Mouse (Mus musculus) MEL (cell line): Measurements from ENCODE around the gene Slc32a1. TPM values are rescaled to one million over a fixed set of nuclear protein-coding genes. Genes with fewer than 3 reads are reported as not detected.

Experiments
- DNase-seq: peaks from one replicate; pipeline ENCODE4 v3.0.0; 2011; ENCODE audit warnings: low read depth, low spot score
- H3K27ac ChIP-seq: 2 replicates; pipeline ENCODE4 v1.5.1; 2012; ENCODE audit warnings: low read depth, mild to moderate bottlenecking, control low read depth, low read length, moderate library complexity; ENCODE audit not compliant: control insufficient read depth
- H3K27me3 ChIP-seq, 2 experiments: fragments of 150-350 bp in 1 of 2; sonication (generic) in 1 of 2; 2 replicates each; pipeline ENCODE4 v1.6.1; 2012; ENCODE audit warnings: low read length in 2 of 2, mild to moderate bottlenecking in 2 of 2, improper control_type of control experiment in 1 of 2, moderate library complexity in 1 of 2; ENCODE audit not compliant: insufficient read depth in 2 of 2, control insufficient read depth in 1 of 2
- H3K36me3 ChIP-seq, 2 experiments: 2 replicates each; pipeline ENCODE4 v1.6.1; 2012 to 2014; ENCODE audit warnings: low read length in 2 of 2, improper control_type of control experiment in 1 of 2, inconsistent platforms in 1 of 2, mild to moderate bottlenecking in 1 of 2; ENCODE audit not compliant: insufficient read depth in 2 of 2, control insufficient read depth in 1 of 2
- H3K4me1 ChIP-seq, 2 experiments: fragments of 150-350 bp in 1 of 2; sonication (generic) in 1 of 2; 2 replicates each; pipeline ENCODE4 v1.6.1; 2012; ENCODE audit warnings: low read length in 2 of 2, improper control_type of control experiment in 1 of 2, mild to moderate bottlenecking in 1 of 2; ENCODE audit not compliant: insufficient read depth in 2 of 2, control insufficient read depth in 1 of 2
- H3K4me3 ChIP-seq, 2 experiments: fragments of 150-350 bp in 1 of 2; sonication (generic) in 1 of 2; 2 replicates each; pipeline ENCODE4 v1.5.1; 2012; ENCODE audit warnings: low read depth in 2 of 2, low read length in 2 of 2, mild to moderate bottlenecking in 2 of 2, moderate library complexity in 2 of 2, control low read depth in 1 of 2, improper control_type of control experiment in 1 of 2; ENCODE audit not compliant: control insufficient read depth in 1 of 2, insufficient read depth in 1 of 2
- H3K79me2 ChIP-seq: 2 replicates; pipeline ENCODE4 v1.6.1; 2012; ENCODE audit warnings: mild to moderate bottlenecking, low read length, moderate library complexity; ENCODE audit not compliant: control insufficient read depth, poor library complexity, insufficient read depth
- H3K9ac ChIP-seq: 2 replicates; pipeline ENCODE4 v1.6.1; 2012; ENCODE audit warnings: low read depth, mild to moderate bottlenecking, control low read depth, low read length, moderate library complexity; ENCODE audit not compliant: control insufficient read depth, poor library complexity, severe bottlenecking
- H3K9me3 ChIP-seq: fragments of 150-350 bp; sonication (generic); replicated peaks from 2 replicates; pipeline ENCODE4 v1.6.1; 2012; ENCODE audit warnings: mild to moderate bottlenecking, low read length, improper control_type of control experiment, moderate library complexity; ENCODE audit not compliant: insufficient read depth
- CHD1 ChIP-seq: IDR thresholded peaks from 2 replicates; pipeline ENCODE4 v1.6.1; 2012; ENCODE audit warnings: low read depth, mild to moderate bottlenecking, inconsistent platforms, low read length, improper control_type of control experiment
- CHD2 ChIP-seq: IDR thresholded peaks from 2 replicates; pipeline ENCODE4 v1.6.1; 2011; ENCODE audit warnings: low read length, improper control_type of control experiment
- CTCF ChIP-seq, 3 experiments: IDR thresholded peaks in 2 of 3; conservative IDR thresholded peaks in 1 of 3; 2 replicates each; pipeline ENCODE4 v1.5.1; 2011 to 2012; ENCODE audit warnings: low read length in 3 of 3, low read depth in 2 of 3, mild to moderate bottlenecking in 2 of 3, improper control_type of control experiment in 1 of 3, inconsistent platforms in 1 of 3, mixed read lengths in 1 of 3, moderate library complexity in 1 of 3; ENCODE audit not compliant: control insufficient read depth in 1 of 3, insufficient read depth in 1 of 3, poor library complexity in 1 of 3, severe bottlenecking in 1 of 3
- E2F4 ChIP-seq: IDR thresholded peaks from 2 replicates; pipeline ENCODE4 v1.6.1; 2011; ENCODE audit warnings: low read depth, low read length, improper control_type of control experiment, borderline replicate concordance
- ELF1 ChIP-seq: IDR thresholded peaks from 2 replicates; pipeline ENCODE4 v1.6.1; 2014; ENCODE audit warnings: low read depth, mild to moderate bottlenecking, inconsistent platforms, low read length, improper control_type of control experiment, moderate library complexity
- GATA1 ChIP-seq: IDR thresholded peaks from 2 replicates; pipeline ENCODE4 v1.6.1; 2011; ENCODE audit warnings: low read depth, low read length, improper control_type of control experiment
- HCFC1 ChIP-seq: IDR thresholded peaks from 2 replicates; pipeline ENCODE4 v1.6.1; 2012; ENCODE audit warnings: low read depth, mild to moderate bottlenecking, inconsistent platforms, low read length, improper control_type of control experiment, moderate library complexity
- JUND ChIP-seq: IDR thresholded peaks from 2 replicates; pipeline ENCODE4 v1.6.1; 2011; ENCODE audit warnings: low read depth, mild to moderate bottlenecking, improper control_type of control experiment, low read length
- KAT2A ChIP-seq: conservative IDR thresholded peaks from 2 replicates; pipeline ENCODE4 v1.6.1; 2012; ENCODE audit warnings: low read depth, low read length, improper control_type of control experiment, inconsistent platforms
- MXI1 ChIP-seq: IDR thresholded peaks from 2 replicates; pipeline ENCODE4 v1.6.1; 2011; ENCODE audit warnings: mild to moderate bottlenecking, low read depth, low read length, improper control_type of control experiment
- MYB ChIP-seq: IDR thresholded peaks from 2 replicates; pipeline ENCODE4 v1.6.1; 2011; ENCODE audit warnings: mild to moderate bottlenecking, low read depth, low read length, improper control_type of control experiment
- NRF1 ChIP-seq: IDR thresholded peaks from 2 replicates; pipeline ENCODE4 v1.6.1; 2014; ENCODE audit warnings: low read depth, mild to moderate bottlenecking, inconsistent platforms, low read length, improper control_type of control experiment, moderate library complexity; ENCODE audit not compliant: poor library complexity, insufficient read depth, severe bottlenecking
- POLR2A ChIP-seq, 2 experiments: IDR thresholded peaks; 2 replicates each; pipeline ENCODE4 v1.6.1; 2011 to 2012; ENCODE audit warnings: low read length in 2 of 2, mild to moderate bottlenecking in 2 of 2, control low read depth in 1 of 2, improper control_type of control experiment in 1 of 2, low read depth in 1 of 2, moderate library complexity in 1 of 2; ENCODE audit not compliant: control insufficient read depth in 1 of 2, insufficient read depth in 1 of 2, poor library complexity in 1 of 2
- SMC3 ChIP-seq: IDR thresholded peaks from 2 replicates; pipeline ENCODE4 v1.6.1; 2011; ENCODE audit warnings: low read depth, low read length, improper control_type of control experiment
- TCF12 ChIP-seq: IDR thresholded peaks from 2 replicates; pipeline ENCODE4 v1.6.1; 2014; ENCODE audit warnings: low read depth, mild to moderate bottlenecking, inconsistent platforms, low read length, improper control_type of control experiment, moderate library complexity
- polyA plus RNA-seq, 2 experiments: library from polyadenylated mRNA; stranded (reverse) in 1 of 2; unstranded in 1 of 2; fragments of >175 nt in 1 of 2; fragments of >200 nt in 1 of 2; gene quantifications; 2 replicates each; pipeline versions ENCODE4 v1.2.1 to v1.2.4; 2012; ENCODE audit warnings: low replicate concordance in 2 of 2, low read depth in 1 of 2; ENCODE audit not compliant: insufficient read length in 2 of 2, insufficient read depth in 1 of 2, missing spikeins in 1 of 2
- total RNA-seq: library from RNA; depleted of rRNA; stranded (reverse); fragments of 300-350 nt; gene quantifications from 2 replicates; pipeline ENCODE4 v1.2.3, GENCODE M21; 2012

Slc32a1 gene
- total and polyA plus RNA-seq, 3 experiments = not detected

DNA sequence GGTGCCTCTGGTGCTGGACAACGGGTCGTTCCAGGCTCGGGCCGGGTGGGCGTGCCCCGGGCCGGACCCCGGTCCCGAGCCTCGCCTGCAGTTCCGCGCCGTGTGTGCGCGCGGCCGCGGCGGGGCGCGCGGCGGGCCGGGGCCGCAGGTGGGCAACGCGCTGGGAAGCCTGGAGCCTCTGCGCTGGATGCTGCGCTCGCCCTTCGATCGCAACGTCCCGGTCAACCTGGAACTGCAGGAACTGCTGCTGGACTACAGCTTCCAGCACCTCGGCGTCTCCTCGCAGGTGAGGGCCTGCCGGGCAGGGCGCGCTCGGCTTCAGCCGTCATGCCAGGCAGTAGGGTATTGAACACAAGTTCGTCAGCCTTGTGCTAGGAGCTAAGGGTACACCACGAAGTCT, 14.7 kb downstream of the Slc32a1 start:
- H3K27me3 ChIP-seq = no peaks in the 10 kb centered on the region; a peak in 1 of 4 replicates
- H3K36me3 ChIP-seq = peaks cover 0 to 5% of the 10 kb centered on the region in 2 experiments; a peak in 3 of 4 replicates
- DNase-seq = peak; percentile 63
- H3K4me3 ChIP-seq = peak overlapping the region; percentile 96 to 98
- peaks cover 0 to 3% of the 10 kb centered on the region in 2 experiments; a peak in 1 of 4 replicates for H3K4me1 ChIP-seq
- TF ChIP-seq ELF1 (no peak), E2F4 (0 out of 2 replicates have a peak, but pooled peaks have one; percentile 43), POLR2A (IDR thresholded peaks at IDR 0.05; ENCODE audit: control insufficient read depth in 1 of 2, insufficient read depth in 1 of 2, low read depth in 1 of 2, low read length in 2 of 2, poor library complexity in 1 of 2) (peak in 1 of 2 experiments; percentile 42; a peak in 1 of 4 replicates), KAT2A (no peak; the same call in 1 of the 2 replicates)
- peak overlapping the region; percentile 87 for H3K27ac ChIP-seq
- H3K9me3 ChIP-seq = no peaks in the 10 kb centered on the region
- peaks cover 12% of the 10 kb centered on the region for H3K79me2 ChIP-seq
- peak overlapping the region; percentile 83 for H3K9ac ChIP-seq

- Histone ChIP-seq H3K9ac (peak overlapping the region; percentile 83), H3K27ac (peak overlapping the region; percentile 87), H3K36me3 (peaks cover 0 to 5% of the 10 kb centered on the region in 2 experiments; a peak in 3 of 4 replicates), H3K4me1 (peaks cover 0 to 3% of the 10 kb centered on the region in 2 experiments; a peak in 1 of 4 replicates), H3K9me3 (no peaks in the 10 kb centered on the region), H3K79me2 (peaks cover 12% of the 10 kb centered on the region), H3K4me3 (peak overlapping the region; percentile 96 to 98), H3K27me3 (no peaks in the 10 kb centered on the region; a peak in 1 of 4 replicates)
- 0 out of 2 replicates have a peak, but pooled peaks have one; percentile 16 for TF ChIP-seq HCFC1
- TF ChIP-seq CHD1 = 0 out of 2 replicates have a peak, but pooled peaks have one; percentile 76
- TF ChIP-seq TCF12 = 0 out of 2 replicates have a peak, but pooled peaks have one; percentile 8
- TF ChIP-seq E2F4 = no peak
- TF ChIP-seq JUND = no peak
- no peak for TF ChIP-seq CHD2
- peak; percentile 12; the same call in 1 of the 2 replicates for TF ChIP-seq GATA1
- TF ChIP-seq NRF1 = no peak
- TF ChIP-seq MXI1 = 0 out of 2 replicates have a peak, but pooled peaks have one; percentile 48
- peak; percentile 48 for DNase-seq
Measured at GRCm38 (mm10) chr2:158625697-158626096, 15.1 kb downstream of the Slc32a1 start.

- peak; percentile 12; the same call in 1 of the 2 replicates for TF ChIP-seq SMC3
- peak in 2 of 3 experiments; percentile 2 to 13; a peak in 1 of 6 replicates for TF ChIP-seq CTCF (IDR thresholded peaks at IDR 0.05 in 2 of 3, conservative IDR thresholded peaks at IDR 0.05 in 1 of 3; ENCODE audit: control insufficient read depth in 1 of 3, insufficient read depth in 1 of 3, low read depth in 2 of 3, low read length in 3 of 3, poor library complexity in 1 of 3, severe bottlenecking in 1 of 3)
- TF ChIP-seq MYB = no peak
- TF ChIP-seq, all 39 proteins: peak for 2
- no peak for DNase-seq
- H3K36me3 ChIP-seq = peaks cover 5 to 7% of the 10 kb centered on the region in 2 experiments; a peak in 3 of 4 replicates
- H3K79me2 ChIP-seq = peaks cover 12% of the 10 kb centered on the region
- peaks cover 0 to 3% of the 10 kb centered on the region in 2 experiments; a peak in 1 of 4 replicates for H3K4me1 ChIP-seq
- H3K9me3 ChIP-seq = no peaks in the 10 kb centered on the region
- no peak overlapping the region for H3K4me3 ChIP-seq
- H3K9ac ChIP-seq = no peak overlapping the region
- no peaks in the 10 kb centered on the region; a peak in 1 of 4 replicates for H3K27me3 ChIP-seq
- H3K27ac ChIP-seq = no peak overlapping the region
Measured at GRCm38 (mm10) chr2:158628858-158629257, 18.3 kb downstream of the Slc32a1 start.
